ENCODE assay signal across 21 mouse cellular contexts in genomic region chr17:69238810-69239373, GRCm38 (mm10).
DNase-seq lines count a peak whose midpoint lies in the region; ATAC-seq and TF ChIP-seq lines count a peak whose summit lies in the region.
"Had no signal": no experiment of that assay in that cellular context is flagged by ENCODE, and none has a peak within 500 bp of the region (broad histone marks: within the 10 kb centered on the region; RNA-seq: fewer than 3 reads in every experiment).

No protein-coding gene starts in this region.

- no peak for DNase-seq in forebrain, embryonic 10.5 days (ENCODE audit: extremely low spot score, low spot score)
- no peak for DNase-seq in kidney, postnatal 4 days
- DNase-seq in midbrain, embryonic 14.5 days = no peak
- DNase-seq: adrenal gland, postnatal 36 days; cerebellum, adult 9-11 months; gastrocnemius, postnatal 10 days; kidney, adult 11 months; layer of hippocampus, adult 9-11 months; lung, postnatal 14 days; thymus, postnatal 25 days had no signal

- no peaks in the 10 kb centered on the region for H3K4me1 ChIP-seq in forebrain, embryonic 16.5 days (replicated peaks; ENCODE audit: control insufficient read depth, insufficient read depth, low read length)
- H3K4me1 ChIP-seq in forebrain, embryonic 10.5 days = no peaks in the 10 kb centered on the region
- H3K4me1 ChIP-seq in kidney, embryonic 14.5 days (ENCODE audit: control insufficient read depth, insufficient read depth, low read length) = no peaks in the 10 kb centered on the region
- H3K4me1 ChIP-seq in midbrain, embryonic 13.5 days (replicated peaks) = no peaks in the 10 kb centered on the region
- no peaks in the 10 kb centered on the region for H3K4me1 ChIP-seq in midbrain, embryonic 14.5 days (ENCODE audit: control insufficient read depth, insufficient read depth, low read length)
- H3K4me1 ChIP-seq in intestine, postnatal 0 days (replicated peaks; ENCODE audit: control insufficient read depth, insufficient read depth, low read length) = no peaks in the 10 kb centered on the region
- H3K4me1 ChIP-seq: heart, embryonic 10.5 days; hindbrain, embryonic 10.5 days; stomach, embryonic 15.5 days had no signal

- H3K9ac ChIP-seq in forebrain, embryonic 16.5 days (replicated peaks; ENCODE audit: low read depth, low read length) = no peak overlapping the region
- H3K9ac ChIP-seq in kidney, embryonic 14.5 days (ENCODE audit: low read depth, low read length) = no peak overlapping the region
- no peak overlapping the region for H3K9ac ChIP-seq in midbrain, embryonic 13.5 days (replicated peaks)
- H3K9ac ChIP-seq in midbrain, embryonic 14.5 days (replicated peaks; ENCODE audit: low read length) = no peak overlapping the region
- no peak overlapping the region for H3K9ac ChIP-seq in intestine, postnatal 0 days (ENCODE audit: low read depth, low read length)
- H3K9ac ChIP-seq: stomach, embryonic 15.5 days had no signal

- 97% methylated on average over 4 of the region's 4 CpGs for WGBS in forebrain, embryonic 16.5 days
- 91% methylated on average over 4 of the region's 4 CpGs for whole genome bisulfite sequencing in forebrain, embryonic 10.5 days
- WGBS in kidney, embryonic 14.5 days = 95% methylated on average over 4 of the region's 4 CpGs
- 92% methylated on average over 4 of the region's 4 CpGs for WGBS in midbrain, embryonic 13.5 days
- 96% methylated on average over 4 of the region's 4 CpGs for WGBS in midbrain, embryonic 14.5 days
- WGBS in intestine, postnatal 0 days = 92% methylated on average over 4 of the region's 4 CpGs

- no peak for TF ChIP-seq CTCF in intestine, postnatal 0 days (IDR thresholded peaks at IDR 0.05; ENCODE audit: low read depth)

- H3K4me3 ChIP-seq in forebrain, embryonic 16.5 days (replicated peaks; ENCODE audit: low read length) = no peak overlapping the region
- H3K4me3 ChIP-seq in forebrain, embryonic 10.5 days = no peak overlapping the region
- H3K4me3 ChIP-seq in kidney, embryonic 14.5 days (ENCODE audit: low read length) = no peak overlapping the region
- H3K4me3 ChIP-seq in midbrain, embryonic 13.5 days (replicated peaks) = no peak overlapping the region
- H3K4me3 ChIP-seq in midbrain, embryonic 14.5 days (replicated peaks; ENCODE audit: low read depth, low read length) = no peak overlapping the region
- no peak overlapping the region for H3K4me3 ChIP-seq in intestine, postnatal 0 days (ENCODE audit: low read depth, low read length)
- H3K4me3 ChIP-seq: erythroblast, embryonic 14.5 days; heart, embryonic 10.5 days; hindbrain, embryonic 10.5 days; stomach, embryonic 15.5 days had no signal

- no peak overlapping the region for H3K27ac ChIP-seq in forebrain, embryonic 16.5 days (ENCODE audit: low read length)
- H3K27ac ChIP-seq in forebrain, embryonic 10.5 days = no peak overlapping the region
- H3K27ac ChIP-seq in kidney, embryonic 14.5 days (ENCODE audit: low read depth, low read length) = no peak overlapping the region
- H3K27ac ChIP-seq in midbrain, embryonic 13.5 days = no peak overlapping the region
- no peak overlapping the region for H3K27ac ChIP-seq in midbrain, embryonic 14.5 days (replicated peaks; ENCODE audit: low read depth, low read length)
- no peak overlapping the region for H3K27ac ChIP-seq in intestine, postnatal 0 days (ENCODE audit: low read depth, low read length)
- H3K27ac ChIP-seq: heart, embryonic 10.5 days; hindbrain, embryonic 10.5 days; stomach, embryonic 15.5 days had no signal

- no peaks in the 10 kb centered on the region for H3K9me3 ChIP-seq in forebrain, embryonic 16.5 days (ENCODE audit: control insufficient read depth, low read length)
- H3K9me3 ChIP-seq in forebrain, embryonic 10.5 days = no peaks in the 10 kb centered on the region
- H3K9me3 ChIP-seq in kidney, embryonic 14.5 days (ENCODE audit: control insufficient read depth, low read length) = no peaks in the 10 kb centered on the region
- no peaks in the 10 kb centered on the region for H3K9me3 ChIP-seq in midbrain, embryonic 13.5 days
- no peaks in the 10 kb centered on the region for H3K9me3 ChIP-seq in midbrain, embryonic 14.5 days (ENCODE audit: control insufficient read depth, low read length)
- no peaks in the 10 kb centered on the region for H3K9me3 ChIP-seq in intestine, postnatal 0 days (ENCODE audit: control insufficient read depth)
- H3K9me3 ChIP-seq: heart, embryonic 10.5 days; hindbrain, embryonic 10.5 days; stomach, embryonic 15.5 days had no signal

- peak; percentile 26; the same call in 1 of the 2 replicates for ATAC-seq in forebrain, embryonic 16.5 days
- peak; percentile 28; the same call in 1 of the 2 replicates for ATAC-seq in kidney, embryonic 14.5 days (ENCODE audit: low FRiP score, low TSS enrichment)
- ATAC-seq in midbrain, embryonic 13.5 days = peak; percentile 37; the same call in 1 of the 2 replicates
- ATAC-seq in midbrain, embryonic 14.5 days (ENCODE audit: low FRiP score, low TSS enrichment) = no peak
- ATAC-seq in intestine, postnatal 0 days = 0 out of 2 replicates have a peak, but pooled peaks have one; percentile 31
- ATAC-seq in activated CD4-positive, CD25-positive, alpha-beta regulatory T cell, adult 4 months = no peak
- ATAC-seq: CD4-positive, CD25-positive, alpha-beta regulatory T cell, adult 4 months; forebrain, embryonic 14.5 days had no signal

- no peak overlapping the region for H3K4me2 ChIP-seq in forebrain, embryonic 16.5 days (ENCODE audit: low read length)
- H3K4me2 ChIP-seq in kidney, embryonic 14.5 days (replicated peaks; ENCODE audit: low read depth, low read length) = no peak overlapping the region
- H3K4me2 ChIP-seq in midbrain, embryonic 13.5 days (replicated peaks) = no peak overlapping the region
- no peak overlapping the region for H3K4me2 ChIP-seq in midbrain, embryonic 14.5 days (ENCODE audit: low read length)
- H3K4me2 ChIP-seq in intestine, postnatal 0 days (replicated peaks; ENCODE audit: low read depth) = no peak overlapping the region
- H3K4me2 ChIP-seq: stomach, embryonic 15.5 days had no signal

- H3K36me3 ChIP-seq in forebrain, embryonic 16.5 days (ENCODE audit: control insufficient read depth, insufficient read depth) = peaks cover 2% of the 10 kb centered on the region; the same call in 1 of the 2 replicates
- peaks cover 16% of the 10 kb centered on the region for H3K36me3 ChIP-seq in forebrain, embryonic 10.5 days (replicated peaks)
- H3K36me3 ChIP-seq in kidney, embryonic 14.5 days (ENCODE audit: control insufficient read depth, insufficient read depth, low read length) = no peaks in the 10 kb centered on the region
- peaks cover 12% of the 10 kb centered on the region for H3K36me3 ChIP-seq in midbrain, embryonic 13.5 days
- H3K36me3 ChIP-seq in midbrain, embryonic 14.5 days (ENCODE audit: control insufficient read depth, insufficient read depth, low read length) = no peaks in the 10 kb centered on the region
- peaks cover 22% of the 10 kb centered on the region for H3K36me3 ChIP-seq in intestine, postnatal 0 days (ENCODE audit: control insufficient read depth, insufficient read depth)
- H3K36me3 ChIP-seq: stomach, embryonic 15.5 days had no signal

- no peaks in the 10 kb centered on the region for H3K27me3 ChIP-seq in forebrain, embryonic 16.5 days (replicated peaks; ENCODE audit: control insufficient read depth, insufficient read depth, low read length)
- no peaks in the 10 kb centered on the region for H3K27me3 ChIP-seq in forebrain, embryonic 10.5 days (ENCODE audit: poor library complexity, severe bottlenecking)
- no peaks in the 10 kb centered on the region for H3K27me3 ChIP-seq in kidney, embryonic 14.5 days (ENCODE audit: control insufficient read depth, insufficient read depth, low read length)
- no peaks in the 10 kb centered on the region for H3K27me3 ChIP-seq in midbrain, embryonic 13.5 days
- no peaks in the 10 kb centered on the region for H3K27me3 ChIP-seq in midbrain, embryonic 14.5 days (ENCODE audit: control insufficient read depth, insufficient read depth, low read length)
- no peaks in the 10 kb centered on the region for H3K27me3 ChIP-seq in intestine, postnatal 0 days (replicated peaks; ENCODE audit: control insufficient read depth, insufficient read depth, low read length)
- H3K27me3 ChIP-seq: stomach, embryonic 15.5 days had no signal

Comparison
In these comparisons a context has a peak if more than half of its experiments do, and no peak if none do; other contexts are left out.
1. ATAC-seq: peak in forebrain, embryonic 16.5 days (single experiment), kidney, embryonic 14.5 days (single experiment), midbrain, embryonic 13.5 days (single experiment) and intestine, postnatal 0 days (single experiment); none in midbrain, embryonic 14.5 days (single experiment) and activated CD4-positive, CD25-positive, alpha-beta regulatory T cell, adult 4 months (single experiment).